Mouse (Mus musculus): ENCODE measurements around the gene Slc22a23. TPM values are rescaled to one million over a fixed set of nuclear protein-coding genes. Genes with fewer than 3 reads are reported as not detected.

Slc22a23 gene
- polyA plus RNA-seq, 1 experiment = 43.9 TPM

DNA sequence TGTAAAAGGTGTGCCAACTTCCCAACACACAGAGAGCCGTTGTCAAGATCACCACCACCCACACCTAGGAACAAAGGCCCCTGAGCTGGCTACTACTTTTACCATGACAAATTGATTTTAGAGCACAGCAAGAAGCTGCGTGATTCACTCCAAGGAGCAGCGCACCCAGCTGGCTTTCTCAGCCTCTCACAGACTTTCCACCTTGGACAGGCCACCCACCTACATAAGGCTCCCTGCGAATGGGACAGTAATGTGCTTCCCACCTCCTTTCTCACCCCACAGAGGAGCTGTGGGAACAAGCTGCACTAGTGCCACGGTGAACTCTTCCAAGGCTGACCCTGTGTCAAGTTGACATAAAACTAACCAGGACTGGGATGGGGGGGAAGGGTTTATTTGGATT is 201.6 kb downstream of the Slc22a23 start:
- no peak overlapping the region for H3K4me3 ChIP-seq (replicated peaks; ENCODE audit: insufficient read depth, low read depth, low read length)
- TF ChIP-seq CTCF (IDR thresholded peaks at IDR 0.05; ENCODE audit: borderline replicate concordance, insufficient read depth, low read depth, low read length) = no peak
- TF ChIP-seq POLR2A (IDR thresholded peaks at IDR 0.05; ENCODE audit: borderline replicate concordance, insufficient read depth, low read length) = no peak
- WGBS = 45% methylated on average over 5 of the region's 5 CpGs
- H3K27me3 ChIP-seq (ENCODE audit: control insufficient read depth, insufficient read depth, low read length) = no peaks in the 10 kb centered on the region
- H3K27ac ChIP-seq (ENCODE audit: insufficient read depth, low read length) = no peak overlapping the region
- no peak for DNase-seq
- no peaks in the 10 kb centered on the region for H3K4me1 ChIP-seq (ENCODE audit: control insufficient read depth, insufficient read depth, low read length)

GRCm38 (mm10) chr13:34136605-34137004 is 208.4 kb downstream of the Slc22a23 start:
- WGBS = 12% methylated on average over 7 of the region's 7 CpGs
- peaks cover 10% of the 10 kb centered on the region for H3K4me1 ChIP-seq (ENCODE audit: control insufficient read depth, insufficient read depth, low read length)
- DNase-seq = peak; percentile 51 to 64
- no peak overlapping the region for H3K27ac ChIP-seq (ENCODE audit: insufficient read depth, low read length)
- H3K4me3 ChIP-seq (replicated peaks; ENCODE audit: insufficient read depth, low read depth, low read length) = no peak overlapping the region
- no peak for TF ChIP-seq POLR2A (IDR thresholded peaks at IDR 0.05; ENCODE audit: borderline replicate concordance, insufficient read depth, low read length)
- no peak for TF ChIP-seq CTCF (IDR thresholded peaks at IDR 0.05; ENCODE audit: borderline replicate concordance, insufficient read depth, low read depth, low read length)
- no peaks in the 10 kb centered on the region for H3K27me3 ChIP-seq (ENCODE audit: control insufficient read depth, insufficient read depth, low read length)

- 84% methylated on average over 7 of the region's 7 CpGs for WGBS
- H3K27me3 ChIP-seq (ENCODE audit: control insufficient read depth, insufficient read depth, low read length) = no peaks in the 10 kb centered on the region
- no peak overlapping the region for H3K27ac ChIP-seq (ENCODE audit: insufficient read depth, low read length)
- peaks cover 14% of the 10 kb centered on the region for H3K4me1 ChIP-seq (ENCODE audit: control insufficient read depth, insufficient read depth, low read length)
- no peak for TF ChIP-seq CTCF (IDR thresholded peaks at IDR 0.05; ENCODE audit: borderline replicate concordance, insufficient read depth, low read depth, low read length)
- no peak for TF ChIP-seq POLR2A (IDR thresholded peaks at IDR 0.05; ENCODE audit: borderline replicate concordance, insufficient read depth, low read length)
- no peak for DNase-seq
- H3K4me3 ChIP-seq (replicated peaks; ENCODE audit: insufficient read depth, low read depth, low read length) = no peak overlapping the region
Observed at GRCm38 (mm10) chr13:34134276-34134675, 210.7 kb downstream of the Slc22a23 start.

DNA sequence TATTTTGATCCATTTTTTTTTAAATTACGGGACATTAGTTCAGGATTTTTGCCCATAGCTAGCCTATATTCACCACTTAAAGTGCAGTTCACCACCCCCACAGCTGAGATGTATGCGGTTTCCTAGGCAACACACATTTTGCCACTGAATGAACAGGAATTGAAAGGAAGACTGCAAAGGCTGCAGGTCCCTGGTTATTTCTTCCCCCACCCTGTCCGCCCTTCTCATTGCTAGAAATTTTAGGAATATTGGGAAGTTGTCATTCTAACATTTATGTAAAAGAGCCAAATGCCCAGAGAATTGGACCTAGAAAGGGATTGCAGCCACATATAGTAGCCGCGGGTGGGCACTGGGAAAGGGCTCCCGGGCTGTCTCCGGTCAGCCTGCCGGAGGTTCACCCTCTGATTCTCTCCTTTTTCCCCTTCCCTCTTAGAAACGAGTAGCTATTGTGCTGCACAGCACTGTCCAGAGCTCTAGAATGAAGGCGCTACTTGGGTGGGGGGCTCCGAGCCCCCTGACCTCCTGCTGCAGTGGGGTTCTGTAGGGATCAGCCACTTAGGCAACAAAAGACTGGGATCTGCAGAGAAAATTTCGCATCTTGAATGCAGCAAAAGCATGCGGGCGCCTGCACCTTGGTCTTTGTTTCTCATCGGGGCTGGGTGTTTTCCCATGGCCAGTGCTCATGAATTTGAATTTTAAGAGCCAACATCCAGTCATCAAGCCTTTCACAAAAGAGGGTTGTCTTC is 211.5 kb downstream of the Slc22a23 start:
- DNase-seq = no peak
- Histone ChIP-seq H3K27me3 (ENCODE audit: control insufficient read depth, insufficient read depth, low read length) (no peaks in the 10 kb centered on the region), H3K4me3 (replicated peaks; ENCODE audit: insufficient read depth, low read depth, low read length) (peak overlapping the region; percentile 2), H3K4me1 (ENCODE audit: control insufficient read depth, insufficient read depth, low read length) (peaks cover 14% of the 10 kb centered on the region), H3K27ac (ENCODE audit: insufficient read depth, low read length) (no peak overlapping the region)
- TF ChIP-seq CTCF (IDR thresholded peaks at IDR 0.05; ENCODE audit: borderline replicate concordance, insufficient read depth, low read depth, low read length) (no peak), POLR2A (IDR thresholded peaks at IDR 0.05; ENCODE audit: borderline replicate concordance, insufficient read depth, low read length) (no peak)
- WGBS = 26% methylated on average over 15 of the region's 15 CpGs

- no peak overlapping the region for H3K27ac ChIP-seq (ENCODE audit: insufficient read depth, low read length)
- 62% methylated on average over 6 of the region's 6 CpGs for WGBS
- H3K27me3 ChIP-seq (ENCODE audit: control insufficient read depth, insufficient read depth, low read length) = no peaks in the 10 kb centered on the region
- peaks cover 14% of the 10 kb centered on the region for H3K4me1 ChIP-seq (ENCODE audit: control insufficient read depth, insufficient read depth, low read length)
- H3K4me3 ChIP-seq (replicated peaks; ENCODE audit: insufficient read depth, low read depth, low read length) = no peak overlapping the region
- no peak for TF ChIP-seq POLR2A (IDR thresholded peaks at IDR 0.05; ENCODE audit: borderline replicate concordance, insufficient read depth, low read length)
- no peak for TF ChIP-seq CTCF (IDR thresholded peaks at IDR 0.05; ENCODE audit: borderline replicate concordance, insufficient read depth, low read depth, low read length)
- DNase-seq = no peak
Observed at GRCm38 (mm10) chr13:34132875-34133274, 212.1 kb downstream of the Slc22a23 start.

DNA sequence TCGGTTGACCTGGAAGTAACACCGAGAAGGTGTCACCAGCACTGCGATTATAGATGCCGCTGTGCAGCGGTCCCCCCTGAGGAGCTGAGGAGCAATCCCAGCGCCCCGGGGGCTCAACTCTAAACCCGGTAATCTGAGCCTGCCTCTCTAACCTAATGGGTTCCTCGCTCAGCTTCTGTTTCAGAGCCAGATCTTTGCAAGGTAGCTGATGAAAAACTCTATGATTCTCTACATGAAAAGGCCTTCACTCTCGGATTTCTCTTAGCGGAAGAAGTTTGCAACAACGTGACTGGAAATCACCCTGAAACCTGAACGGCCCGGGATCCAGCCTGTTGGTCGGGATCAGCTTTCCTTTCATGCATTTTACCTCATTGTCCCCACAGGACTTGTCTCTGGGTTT is 212.7 kb downstream of the Slc22a23 start:
- Histone ChIP-seq H3K27ac (ENCODE audit: insufficient read depth, low read length) (no peak overlapping the region), H3K4me3 (replicated peaks; ENCODE audit: insufficient read depth, low read depth, low read length) (no peak overlapping the region), H3K4me1 (ENCODE audit: control insufficient read depth, insufficient read depth, low read length) (peaks cover 14% of the 10 kb centered on the region), H3K27me3 (ENCODE audit: control insufficient read depth, insufficient read depth, low read length) (no peaks in the 10 kb centered on the region)
- no peak for DNase-seq
- WGBS = 50% methylated on average over 15 of the region's 15 CpGs
- no peak for TF ChIP-seq CTCF (IDR thresholded peaks at IDR 0.05; ENCODE audit: borderline replicate concordance, insufficient read depth, low read depth, low read length)
- no peak for TF ChIP-seq POLR2A (IDR thresholded peaks at IDR 0.05; ENCODE audit: borderline replicate concordance, insufficient read depth, low read length)

- peak overlapping the region; percentile 53 for H3K4me3 ChIP-seq (replicated peaks; ENCODE audit: insufficient read depth, low read depth, low read length)
- no peak overlapping the region for H3K27ac ChIP-seq (ENCODE audit: insufficient read depth, low read length)
- 33% methylated on average over 10 of the region's 10 CpGs for WGBS
- DNase-seq = peak in 1 of 2 experiments; percentile 25
- TF ChIP-seq POLR2A (IDR thresholded peaks at IDR 0.05; ENCODE audit: borderline replicate concordance, insufficient read depth, low read length) (no peak), CTCF (IDR thresholded peaks at IDR 0.05; ENCODE audit: borderline replicate concordance, insufficient read depth, low read depth, low read length) (no peak)
- no peaks in the 10 kb centered on the region for H3K27me3 ChIP-seq (ENCODE audit: control insufficient read depth, insufficient read depth, low read length)
- peaks cover 11% of the 10 kb centered on the region for H3K4me1 ChIP-seq (ENCODE audit: control insufficient read depth, insufficient read depth, low read length)
Observed at GRCm38 (mm10) chr13:34131708-34132060, 213.3 kb downstream of the Slc22a23 start.

- Histone ChIP-seq H3K4me3 (replicated peaks; ENCODE audit: insufficient read depth, low read depth, low read length) (peak overlapping the region; percentile 55), H3K27ac (ENCODE audit: insufficient read depth, low read length) (no peak overlapping the region), H3K27me3 (ENCODE audit: control insufficient read depth, insufficient read depth, low read length) (no peaks in the 10 kb centered on the region), H3K4me1 (ENCODE audit: control insufficient read depth, insufficient read depth, low read length) (peaks cover 9% of the 10 kb centered on the region; the same call in 1 of the 2 replicates)
- 14% methylated on average over 24 of the region's 24 CpGs for WGBS
- no peak for TF ChIP-seq CTCF (IDR thresholded peaks at IDR 0.05; ENCODE audit: borderline replicate concordance, insufficient read depth, low read depth, low read length)
- no peak for DNase-seq
Observed at GRCm38 (mm10) chr13:34131011-34131707, 213.8 kb downstream of the Slc22a23 start.

Data from cerebellum, adult 2 months (tissue).